Mouse (Mus musculus): ENCODE data around the gene Sema4d.

- TF ChIP-seq GATA1 (IDR thresholded peaks at IDR 0.05; ENCODE audit: low read length) (no peak), TAL1 (IDR thresholded peaks at IDR 0.05; ENCODE audit: low read length) (no peak)
Observed at GRCm38 (mm10) chr13:51745862-51746261, 47.7 kb downstream of the Sema4d start.
